Mouse (Mus musculus): ENCODE measurements around the gene Phf21a.

DNA sequence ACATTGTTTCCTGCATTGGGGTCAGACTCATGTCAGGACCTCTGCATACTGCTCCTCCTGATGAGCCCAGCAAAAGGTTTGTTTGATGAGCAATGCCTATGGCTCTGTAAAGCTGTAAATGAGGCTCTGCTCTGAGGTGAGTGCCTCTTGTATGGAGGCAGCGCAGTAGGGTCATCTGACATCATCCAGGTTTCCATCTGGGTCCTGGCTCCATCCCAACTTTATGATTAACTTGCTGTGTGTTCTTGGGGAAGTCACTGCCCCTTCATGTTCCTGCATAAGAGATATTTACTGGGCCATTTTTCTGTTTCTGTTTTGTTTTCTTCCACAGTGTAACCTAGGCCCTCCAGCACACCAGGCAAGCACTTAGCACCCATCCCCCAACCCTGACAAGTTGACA is 304.5 kb downstream of the Phf21a start:
- TF ChIP-seq CTCF (IDR thresholded peaks at IDR 0.05; ENCODE audit: borderline replicate concordance, extremely low read depth, insufficient read depth, insufficient read length), result no peak
- no peak for TF ChIP-seq POLR2A (IDR thresholded peaks at IDR 0.05; ENCODE audit: borderline replicate concordance, extremely low read depth, insufficient read depth, insufficient read length, poor library complexity, severe bottlenecking)
